Mouse (Mus musculus) left cerebral cortex, postnatal 4 days (tissue): ENCODE results near the gene Gm13199. TPM values are rescaled to one million over a fixed set of nuclear protein-coding genes. Genes with fewer than 3 reads are reported as not detected.

ENCODE experiments used
- DNase-seq: peaks from one replicate; pipeline ENCODE4 v3.0.0-alpha.2; 2022
- intact Hi-C: fragments of 180-260 bp; cut with DNase I; formaldehyde crosslinking; loops from one replicate; pipeline ENCODE4 v1.15.1; 2025
- total RNA-seq, 2 experiments: library from RNA; stranded (reverse); gene quantifications; 2 replicates each; pipeline ENCODE4 v1.2.3; 2021

The Gm13199 gene
- total RNA-seq, 2 experiments from 2014 or later = 0.94 to 1.5 TPM

DNA sequence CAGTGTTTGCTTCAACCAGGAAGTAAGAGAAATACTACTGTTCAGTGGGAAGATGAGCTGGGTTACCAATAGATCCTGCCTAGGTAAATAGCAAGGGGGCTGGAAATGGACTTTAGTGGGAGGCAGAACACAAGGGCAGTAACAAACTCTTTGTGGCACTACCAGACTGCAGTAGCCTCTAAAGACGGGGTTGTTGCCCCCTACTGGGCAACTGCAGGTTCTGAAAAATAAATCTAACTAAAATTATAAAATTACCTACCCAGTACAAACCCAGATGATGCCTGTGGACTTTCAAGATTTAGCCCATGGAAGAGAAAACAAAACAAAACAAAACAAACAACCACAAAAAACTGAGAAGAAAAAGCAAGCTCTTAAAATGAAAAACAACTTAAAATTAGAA is 38.5 kb downstream of the Gm13199 start:
- intact Hi-C loops = no loop called here

DNA sequence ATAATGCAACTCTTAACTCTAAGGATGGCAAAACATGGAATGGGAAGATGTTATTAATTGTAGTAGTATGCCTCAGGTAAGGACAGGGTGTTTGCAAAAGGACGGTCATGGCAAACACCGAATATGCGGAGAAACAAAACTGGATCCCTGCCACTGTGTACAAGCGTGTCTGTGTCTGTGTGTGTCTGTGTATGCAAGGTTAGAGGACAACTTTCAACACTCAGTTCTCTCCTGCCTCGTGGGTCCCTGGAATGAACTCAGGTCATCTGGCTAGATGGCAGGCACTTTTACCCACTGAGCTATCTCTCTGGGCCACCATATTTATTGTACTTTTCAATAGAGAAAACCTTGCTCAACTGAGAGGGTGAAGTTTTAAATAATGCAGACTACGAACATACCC is 40.3 kb downstream of the Gm13199 start:
- no peak for DNase-seq
- intact Hi-C loops = no loop called here

More for the DNA sequence above, 38.5 kb downstream of the Gm13199 start:
- DNase-seq = no peak

DNA sequence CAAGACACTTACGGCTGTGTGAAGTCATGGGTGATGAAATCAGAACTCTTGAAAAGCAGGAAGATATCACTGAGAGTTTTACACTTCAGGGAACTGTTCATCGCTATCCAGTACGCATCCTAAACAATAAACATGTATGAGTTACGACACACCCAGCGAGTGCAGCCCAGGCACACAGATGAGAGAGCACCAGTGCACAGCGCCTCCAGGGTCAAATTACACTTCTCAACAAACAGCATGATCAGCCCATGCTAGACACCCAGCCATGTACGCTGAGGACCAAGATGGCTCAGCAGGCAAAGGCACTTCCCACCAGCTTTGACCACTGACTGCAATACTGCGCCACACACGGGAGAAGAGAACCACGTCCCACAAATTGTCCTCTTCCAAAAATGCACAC is 41.5 kb downstream of the Gm13199 start:
- intact Hi-C loops = no loop called here

More for the DNA sequence above, 41.5 kb downstream of the Gm13199 start:
- DNase-seq = no peak

Other genes with a start within 250 kb of the Gm13199 start
- 10 to 100 TPM; 64.2 to 64.3 TPM for gene Camk1d, start 148.4 kb downstream of the Gm13199 start, total RNA-seq
- gene Nudt5, start 17.9 kb downstream of the Gm13199 start, total RNA-seq = 10 to 100 TPM; 14.4 to 15.4 TPM
- gene Cdc123, start 17.8 kb downstream of the Gm13199 start, total RNA-seq = 100 to 1,000 TPM; 137 to 148 TPM
- gene Sec61a2, start 32.5 kb upstream of the Gm13199 start, total RNA-seq = 100 to 1,000 TPM; 100 to 114 TPM
- 10 to 100 TPM; 11.6 to 14.8 TPM for gene Dhtkd1, start 79.9 kb upstream of the Gm13199 start, total RNA-seq
- 10 to 100 TPM; 16.7 to 19.6 TPM for gene Upf2, start 88.5 kb upstream of the Gm13199 start, total RNA-seq